Mouse (Mus musculus) hematopoietic stem cell, adult 5-6 weeks (primary cell): Measurements from ENCODE around the gene Clec16a. TPM values are rescaled to one million over a fixed set of nuclear protein-coding genes. Genes with fewer than 3 reads are reported as not detected.
A peak's percentile ranks its signal among the peaks of the same experiment; 100 is the strongest.

Experiments used
- ATAC-seq, 2 experiments: fragments of 125-278 bp in 1 of 2; replicated peaks in 1 of 2; 2 replicates each; pipeline ENCODE4 v1.8.0; 2016 to 2017; ENCODE audit warnings: inconsistent platforms in 2 of 2, mild to moderate bottlenecking in 2 of 2, moderate number of reproducible peaks in 2 of 2, low read depth in 1 of 2, moderate TSS enrichment in 1 of 2; ENCODE audit not compliant: low FRiP score in 2 of 2, poor library complexity in 2 of 2, severe bottlenecking in 2 of 2, insufficient read depth in 1 of 2, low TSS enrichment in 1 of 2
- total RNA-seq: library from RNA; stranded (forward); fragments of 172-1452, 232-1000 nt; gene quantifications from 2 replicates; pipeline ENCODE4 v1.2.3, GENCODE M21; 2017

Gene Clec16a
- total RNA-seq, 1 experiment from 2014 or later = 15.0 TPM

DNA sequence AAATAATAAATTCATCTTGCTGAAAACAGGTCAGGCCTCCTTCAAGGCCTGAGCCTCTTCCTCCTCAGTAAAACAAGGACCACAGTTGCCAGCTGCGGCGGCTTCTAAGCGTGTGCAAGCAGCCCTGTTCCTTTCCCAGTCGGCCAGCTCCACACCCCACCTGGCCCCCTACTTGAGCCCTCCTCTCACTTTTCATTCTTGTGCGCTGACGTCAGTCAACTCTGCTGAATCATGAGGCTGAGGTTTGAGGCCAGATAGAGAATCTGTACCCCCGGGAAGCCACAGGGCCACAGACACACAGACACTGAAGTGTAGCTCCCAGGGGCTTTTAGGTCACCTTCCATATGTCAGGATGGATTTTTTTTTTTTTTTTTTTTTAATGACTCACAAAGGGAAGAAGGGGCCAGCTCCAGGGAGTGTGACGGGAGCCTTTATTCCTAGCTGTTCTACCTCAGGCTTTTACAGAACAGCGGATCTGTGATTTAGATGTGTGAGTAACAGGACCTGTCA, 236.8 kb downstream of the Clec16a start:
- ATAC-seq = no peak

DNA sequence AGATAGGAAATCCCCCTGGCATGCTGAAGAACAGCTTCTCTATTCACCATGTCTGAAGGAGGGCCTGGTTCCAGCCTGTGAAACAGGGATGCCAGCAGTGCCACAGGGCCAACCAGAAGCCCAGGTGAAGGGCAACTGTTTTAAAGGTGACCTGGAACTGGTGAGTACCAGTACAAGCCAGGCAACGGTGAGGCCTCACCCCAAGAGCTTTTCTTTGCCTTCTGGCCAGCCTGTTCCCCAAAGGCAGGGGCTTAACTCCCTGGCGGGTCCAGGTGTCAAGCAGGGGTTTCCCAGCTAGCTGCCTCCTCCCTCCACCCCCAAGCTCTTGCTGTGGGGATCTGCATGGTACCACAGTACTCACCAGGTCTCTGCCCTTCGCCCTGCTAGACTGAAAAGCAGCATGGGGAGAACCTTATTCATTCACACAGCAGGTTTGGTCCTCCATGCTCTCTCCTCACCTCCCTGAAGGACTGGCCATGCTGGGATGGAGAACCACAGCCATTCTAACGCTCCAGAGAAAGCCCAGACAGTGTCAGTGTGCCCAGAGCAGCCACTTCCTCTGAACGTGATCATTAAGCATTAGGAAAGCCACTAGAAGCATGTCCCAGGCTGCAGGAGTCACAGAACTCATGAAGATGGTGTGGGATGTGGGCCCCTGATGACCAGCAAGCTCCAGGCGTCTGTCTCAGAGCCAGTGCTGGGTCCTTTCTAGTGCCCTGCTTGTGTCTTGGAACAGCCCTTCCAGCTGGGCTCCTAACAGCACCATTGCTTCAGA, 237.4 kb downstream of the Clec16a start:
- ATAC-seq = no peak; a peak in 1 of 4 replicates

DNA sequence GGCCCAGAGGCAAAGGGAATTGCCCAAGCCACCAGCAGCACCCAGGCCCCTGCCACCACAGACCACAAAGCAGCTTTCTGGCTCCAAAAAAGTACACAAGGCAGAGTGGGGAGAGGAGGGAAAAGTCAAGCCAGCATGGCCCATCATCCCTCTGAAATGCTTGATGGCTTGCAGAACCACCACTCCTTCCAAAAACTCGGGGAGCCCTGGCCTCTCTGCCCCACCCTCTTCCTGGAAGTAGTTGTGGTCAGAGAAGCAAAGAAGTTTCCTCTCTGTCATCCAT, 238.0 kb downstream of the Clec16a start:
- 0 out of 4 replicates have a peak, but pooled peaks of 1 of the 2 experiments have one; percentile 9 for ATAC-seq

DNA sequence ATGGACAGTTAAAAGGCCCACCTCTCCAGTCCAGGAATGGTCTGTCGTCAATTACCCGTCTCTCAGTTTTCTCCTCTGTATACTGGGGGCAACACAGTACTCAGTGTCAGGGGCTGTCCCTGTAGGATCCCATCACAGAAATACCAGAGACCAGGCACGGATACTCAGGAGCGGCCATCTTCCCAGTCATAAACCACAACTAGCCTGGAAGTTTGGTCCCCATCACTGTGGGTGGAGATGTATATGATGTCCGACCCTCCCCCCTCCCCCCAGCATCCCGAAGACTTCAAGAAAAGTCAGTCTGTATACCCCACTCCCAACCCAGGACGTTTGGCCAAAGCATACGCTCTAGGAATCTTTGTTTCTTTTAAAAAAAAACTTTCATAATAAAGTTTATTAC, 238.3 kb downstream of the Clec16a start:
- no peak for ATAC-seq

DNA sequence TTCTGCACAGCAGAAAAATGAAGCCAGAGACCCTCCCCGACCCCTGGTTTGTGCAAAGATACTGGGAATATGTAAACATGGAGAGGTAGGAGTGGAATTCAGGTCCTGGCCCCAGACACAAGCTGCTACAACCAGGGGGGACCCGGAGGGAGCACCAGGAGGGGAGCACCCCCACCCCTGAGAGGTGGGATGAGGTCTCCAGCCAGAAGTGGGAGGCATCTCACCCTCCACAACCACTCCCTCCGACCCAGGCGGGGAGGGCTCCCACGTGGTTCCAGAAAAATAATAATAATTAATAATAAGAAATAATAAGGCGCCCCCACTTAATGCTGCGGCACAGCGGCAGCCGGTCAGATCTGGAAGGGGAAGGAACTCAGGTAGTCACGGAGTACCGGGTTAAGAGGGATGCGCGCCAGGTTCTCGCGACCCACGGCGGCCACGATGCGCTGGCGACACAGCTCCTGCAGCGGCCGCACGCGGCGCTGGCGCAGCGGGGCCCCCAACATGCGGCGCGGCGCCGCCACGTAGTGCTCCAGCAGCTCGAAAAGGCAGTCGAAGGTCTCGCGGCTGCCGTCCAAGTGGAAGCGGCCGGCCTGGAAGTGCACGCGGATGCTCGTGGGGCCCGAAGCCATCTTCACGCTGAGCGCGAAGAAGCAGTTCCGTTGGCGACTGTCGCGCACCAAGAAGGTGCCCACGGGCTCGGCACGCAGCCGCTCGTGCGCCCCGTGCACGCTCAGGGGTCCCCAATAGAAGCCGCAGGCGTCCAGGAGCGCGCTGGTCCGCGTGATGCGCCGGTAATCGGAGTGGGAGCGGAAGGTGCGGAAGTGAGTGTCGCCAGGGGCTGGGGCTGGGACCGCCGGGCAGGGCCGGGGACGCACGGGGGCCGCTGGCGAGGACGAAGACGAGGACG, 239.0 kb downstream of the Clec16a start:
- ATAC-seq = no peak

DNA sequence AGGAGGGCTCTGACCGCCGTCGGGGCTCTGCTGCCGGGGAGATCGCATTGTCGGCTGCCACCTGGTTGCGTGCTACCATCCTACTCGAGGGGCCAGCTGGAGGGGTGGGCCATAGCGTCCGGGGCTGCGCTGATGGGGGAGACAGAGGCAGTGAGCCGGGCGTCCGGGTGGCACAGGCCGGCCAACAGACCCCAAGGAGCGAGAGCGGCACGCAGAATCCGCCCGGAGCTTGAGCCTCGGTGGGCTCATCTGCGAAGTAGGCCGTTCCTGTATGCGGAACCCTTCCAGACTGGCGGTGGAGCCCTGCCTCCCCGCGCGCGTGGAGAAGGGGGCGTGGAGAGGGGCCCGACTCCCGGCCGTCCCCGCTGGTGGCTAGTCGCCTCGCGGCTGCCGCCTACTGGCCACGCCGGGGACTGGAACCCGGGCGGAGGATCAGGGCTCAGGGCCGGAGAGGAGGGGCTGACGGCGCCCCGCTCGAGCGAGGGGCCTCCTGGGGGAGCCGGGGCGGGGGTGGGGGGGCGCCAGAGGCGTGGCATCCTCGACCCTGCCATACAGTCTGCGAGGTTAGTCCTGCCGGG, 239.7 kb downstream of the Clec16a start:
- ATAC-seq = peak; percentile 37 to 47

DNA sequence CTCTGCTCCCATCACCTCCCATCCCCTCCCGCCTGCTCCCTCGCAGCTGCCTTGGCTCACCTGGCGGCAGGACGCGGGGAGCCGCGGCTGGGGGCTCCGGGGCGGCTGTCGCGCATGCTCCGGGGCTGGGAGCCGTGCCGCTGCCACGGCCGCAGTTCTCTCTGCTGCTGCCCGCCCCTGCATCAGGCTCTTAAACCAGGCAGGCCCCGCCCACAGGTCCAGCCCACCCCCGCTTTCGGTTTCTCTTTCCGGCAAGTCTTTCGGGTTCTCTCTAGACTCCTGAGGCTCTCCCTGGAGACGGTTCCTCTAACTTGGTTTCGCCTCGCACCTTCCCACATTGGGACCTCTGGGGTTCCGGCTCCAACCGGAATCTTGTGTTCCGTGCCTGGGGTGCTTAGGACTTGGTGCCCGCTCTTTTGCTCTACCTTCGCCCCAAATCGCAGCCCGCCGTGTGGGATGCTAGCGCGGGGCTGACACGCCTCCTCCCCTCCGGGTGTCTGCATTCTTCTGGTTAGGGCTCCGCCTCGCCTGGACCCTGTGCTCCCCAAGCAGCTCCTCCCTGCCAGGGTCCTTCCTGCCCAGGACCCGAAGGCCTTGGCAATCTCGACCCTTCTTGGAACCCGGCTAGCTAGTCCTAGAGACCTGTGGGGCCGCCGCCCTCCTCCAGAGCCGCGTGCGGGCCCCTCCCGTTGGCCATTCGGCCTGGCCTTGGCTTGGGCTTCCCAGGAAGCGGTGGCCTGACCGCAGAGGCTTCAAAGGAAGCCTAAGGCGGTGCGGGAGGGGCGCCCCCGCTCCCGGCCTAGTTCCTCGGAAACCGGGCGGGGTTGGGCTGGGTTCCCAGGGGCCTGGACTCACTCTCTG, 240.5 kb downstream of the Clec16a start, which contains the start of gene Socs1:
Gene Socs1, minus strand, starts transcription at position 166 of the 861 bp plus-strand sequence.
- ATAC-seq = peak; percentile 59 to 70

DNA sequence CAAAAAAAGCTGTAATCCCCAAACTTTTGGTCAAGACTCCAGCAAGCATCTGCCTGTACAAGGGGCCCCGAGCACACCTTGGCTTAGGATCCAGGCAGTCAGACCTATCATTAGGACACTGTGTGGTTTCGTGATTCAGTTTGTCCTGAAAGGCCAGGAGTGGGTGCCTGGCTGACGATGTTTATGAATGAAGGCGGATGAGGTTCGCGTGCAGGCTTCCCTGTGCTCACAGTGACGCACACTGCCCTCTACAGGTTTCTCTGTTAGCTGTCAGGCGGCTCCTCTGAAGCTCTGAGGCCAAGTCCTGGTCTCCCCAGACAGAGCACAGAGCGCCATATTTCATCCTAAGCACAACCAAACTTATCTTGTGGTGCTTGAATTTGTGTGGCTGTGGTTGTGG, 241.1 kb downstream of the Clec16a start:
- ATAC-seq = peak; percentile 47 to 61

DNA sequence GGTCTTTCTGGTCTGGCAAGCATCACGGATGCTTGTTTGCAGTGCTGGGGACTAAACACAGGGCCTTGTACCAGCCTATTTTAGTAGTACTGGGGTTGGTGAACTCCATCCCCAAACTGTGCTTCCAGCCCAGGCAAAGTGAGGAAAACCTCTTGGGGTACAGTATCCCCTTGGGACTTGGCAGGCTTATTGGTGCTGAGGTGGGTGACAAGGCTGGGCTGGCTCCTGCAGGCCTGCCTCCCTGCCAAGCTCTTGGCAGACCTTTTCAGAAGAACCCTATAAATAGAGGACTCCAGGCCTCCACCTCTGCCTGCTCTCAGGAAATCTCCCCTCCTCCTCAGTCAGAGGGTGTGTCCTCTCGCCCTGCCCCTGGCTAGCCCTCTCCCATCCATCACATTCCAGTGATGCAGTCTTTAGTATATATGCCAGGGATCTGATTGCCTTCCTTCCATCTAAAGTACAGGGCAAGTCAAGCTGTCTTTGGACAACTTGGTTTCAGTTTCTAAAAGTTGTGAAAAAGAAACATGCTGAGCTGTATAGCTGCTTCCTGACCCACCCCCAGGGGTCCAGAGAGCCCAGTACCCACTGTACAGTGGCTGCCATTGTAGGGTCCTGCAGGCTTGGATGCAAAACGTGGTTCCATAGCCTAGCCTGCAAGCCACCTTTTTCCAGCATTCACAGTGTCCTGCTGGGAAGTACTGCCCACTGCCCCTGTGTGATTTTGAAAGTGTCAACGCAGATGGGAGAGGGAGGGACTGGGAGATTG, 241.8 kb downstream of the Clec16a start:
- no peak for ATAC-seq

DNA sequence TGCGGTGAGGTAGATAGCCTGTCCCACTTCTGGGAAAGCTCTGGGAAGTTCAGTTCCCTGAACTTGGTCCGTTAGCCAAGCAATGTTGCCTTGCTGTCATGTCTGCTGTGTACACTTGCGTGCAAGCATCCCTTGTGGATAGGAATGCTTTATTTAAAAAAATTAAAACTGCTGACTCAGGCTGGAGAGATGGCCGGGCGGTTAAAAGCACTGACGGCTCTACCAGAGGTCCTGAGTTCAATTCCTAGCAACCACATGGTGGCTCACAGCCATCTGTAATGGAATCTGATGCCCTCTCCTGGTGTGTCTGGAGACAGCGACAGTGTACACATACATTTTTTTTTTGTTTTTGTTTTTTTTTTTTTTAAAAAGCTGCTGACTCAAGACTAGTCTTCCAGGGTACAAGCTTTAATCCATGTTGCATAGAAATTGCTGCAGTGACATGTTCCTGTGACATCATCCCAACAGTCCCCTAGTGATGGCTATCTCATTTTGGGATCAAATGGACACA, 242.5 kb downstream of the Clec16a start:
- no peak for ATAC-seq

DNA sequence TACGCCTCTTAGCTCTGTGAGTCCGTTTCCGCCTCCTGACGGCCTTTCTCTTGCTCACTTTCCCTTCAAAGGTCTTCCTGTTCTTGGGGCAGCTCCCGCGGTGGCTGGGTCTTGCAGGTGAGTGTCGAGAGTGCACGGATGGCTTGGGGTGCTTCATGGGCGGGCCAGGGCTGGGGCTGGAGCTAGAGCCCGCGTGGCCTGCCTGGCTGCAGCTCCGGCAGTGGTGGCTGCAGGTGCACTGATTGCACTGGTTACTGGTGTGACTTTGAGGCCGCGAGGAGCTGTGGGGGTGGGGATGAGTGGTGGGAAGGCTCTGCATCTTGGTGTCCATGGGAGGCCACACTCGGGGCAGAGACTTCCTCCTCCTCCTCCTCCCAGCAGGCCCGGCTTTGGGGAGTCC, 243.1 kb downstream of the Clec16a start, which contains the start of gene Tnp2:
Gene Tnp2, minus strand, starts transcription at position 390 of the 400 bp plus-strand sequence.
- ATAC-seq = no peak

DNA sequence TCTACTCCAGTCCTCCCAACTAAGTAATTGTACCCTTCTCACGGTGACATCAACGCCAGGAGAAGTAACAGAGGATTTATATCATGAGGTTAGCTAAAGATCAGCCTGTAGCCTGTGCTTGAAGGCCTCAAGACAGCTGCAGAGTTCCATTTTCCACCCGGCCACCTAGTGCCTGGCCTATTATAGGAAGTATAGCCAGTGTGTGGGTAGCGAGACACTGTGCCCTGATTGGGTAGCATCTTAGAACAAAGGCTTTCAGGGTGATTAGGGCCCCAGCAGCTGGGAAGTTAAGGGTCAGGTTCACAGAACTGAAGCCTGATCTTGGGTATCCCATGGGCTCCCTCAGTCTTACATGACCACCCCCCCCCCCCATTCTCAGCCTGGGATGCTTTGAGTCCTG, 243.7 kb downstream of the Clec16a start:
- ATAC-seq = no peak

DNA sequence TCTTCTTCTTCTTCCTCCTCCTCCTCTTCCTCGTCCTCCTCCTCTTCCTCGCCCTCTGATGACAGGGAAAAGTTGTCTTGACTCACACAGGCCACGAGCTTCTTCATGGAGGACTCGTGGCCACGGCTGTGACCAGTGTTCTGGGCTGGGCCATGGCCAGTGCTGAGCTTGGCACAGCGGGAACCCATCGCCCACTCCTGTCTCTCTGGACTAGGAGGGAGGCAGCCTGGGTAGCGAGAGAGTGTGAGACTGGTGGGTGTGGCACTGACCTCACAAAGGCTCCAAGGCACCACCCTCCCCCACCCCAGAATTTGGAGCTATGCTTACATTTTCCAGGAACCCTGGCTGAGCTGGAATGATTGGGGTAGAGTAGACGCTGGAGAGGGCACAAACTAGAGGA, 245.6 kb downstream of the Clec16a start, which contains the start of gene Prm3:
Gene Prm3, minus strand, starts transcription at position 213 of the 400 bp plus-strand sequence.
- ATAC-seq = no peak
